Mouse (Mus musculus) heart, embryonic 10.5 days (tissue): ENCODE measurements at regions not wholly inside any gene's neighbourhood (a gene's known extent, or its start where the extent isn't known, plus 50 kb on each side); places are given as distances from the start of the nearest gene placed in this dataset.
A peak's percentile ranks its signal among the peaks of the same experiment; 100 is the strongest.
"Not testable (repeated sequence)": the region's sequence is repeated elsewhere in the genome, so short reads cannot be mapped to it uniquely, and the experiment has no call there.

Experiments used
- DNase-seq: peaks from one replicate; pipeline ENCODE4 v3.0.0-alpha.2; 2017; ENCODE audit warnings: low spot score
- H3K27ac ChIP-seq: fragments of 300-500 bp; sonication (generic); 2 replicates; pipeline ENCODE4 v1.5.1; 2016; ENCODE audit warnings: mild to moderate bottlenecking
- H3K27me3 ChIP-seq: fragments of 300-500 bp; sonication (generic); 2 replicates; pipeline ENCODE4 v1.6.1; 2016; ENCODE audit warnings: mild to moderate bottlenecking; ENCODE audit not compliant: poor library complexity, insufficient read depth, severe bottlenecking
- H3K36me3 ChIP-seq: fragments of 300-500 bp; sonication (generic); 2 replicates; pipeline ENCODE4 v1.6.1; 2016; ENCODE audit warnings: mild to moderate bottlenecking, moderate library complexity
- H3K4me1 ChIP-seq: fragments of 300-500 bp; sonication (generic); 2 replicates; pipeline ENCODE4 v1.6.1; 2016; ENCODE audit warnings: mild to moderate bottlenecking
- H3K4me3 ChIP-seq: fragments of 300-500 bp; sonication (generic); 2 replicates; pipeline ENCODE4 v1.5.1; 2016; ENCODE audit warnings: mild to moderate bottlenecking, moderate library complexity
- H3K9me3 ChIP-seq: fragments of 300-500 bp; sonication (generic); 2 replicates; pipeline ENCODE4 v1.6.1; 2016; ENCODE audit warnings: mild to moderate bottlenecking, moderate library complexity
- WGBS: fragments of 180-500 bp; shearing (Covaris S2); methylation state at CpG from one replicate; pipeline ENCODE4 v1.1.7; 2016; 5-methylcytosine and 5-hydroxymethylcytosine counted together

DNA sequence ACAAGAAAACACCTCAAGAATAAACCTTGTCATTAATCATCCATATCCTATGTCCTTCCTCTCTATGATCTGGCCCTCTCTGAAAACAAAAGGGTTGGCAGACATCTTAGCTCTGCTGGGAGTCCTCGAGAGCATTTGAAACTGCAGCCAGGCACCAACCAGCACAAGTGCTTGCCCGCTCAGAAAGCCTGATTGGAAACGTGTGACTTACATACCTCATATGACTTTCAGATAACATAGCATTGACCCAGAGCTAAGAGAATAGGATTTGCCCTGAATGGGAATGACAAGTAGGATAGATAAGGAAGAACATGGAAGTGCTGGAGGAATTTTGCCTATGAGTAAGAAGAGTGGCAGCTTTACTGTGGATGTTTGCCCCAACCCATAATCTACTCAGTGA lies 447.1 kb upstream of the Dab2 start:
- H3K27me3 ChIP-seq = no peaks in the 10 kb centered on the region
- 0 out of 2 replicates have a peak, but pooled peaks cover 4% of the 10 kb centered on the region for H3K4me1 ChIP-seq
- no peaks in the 10 kb centered on the region for H3K9me3 ChIP-seq
- no peak overlapping the region for H3K27ac ChIP-seq
- H3K36me3 ChIP-seq = no peaks in the 10 kb centered on the region
- 19% methylated on average over 3 of the region's 3 CpGs for WGBS
- no peak overlapping the region for H3K4me3 ChIP-seq
- no peak for DNase-seq

DNA sequence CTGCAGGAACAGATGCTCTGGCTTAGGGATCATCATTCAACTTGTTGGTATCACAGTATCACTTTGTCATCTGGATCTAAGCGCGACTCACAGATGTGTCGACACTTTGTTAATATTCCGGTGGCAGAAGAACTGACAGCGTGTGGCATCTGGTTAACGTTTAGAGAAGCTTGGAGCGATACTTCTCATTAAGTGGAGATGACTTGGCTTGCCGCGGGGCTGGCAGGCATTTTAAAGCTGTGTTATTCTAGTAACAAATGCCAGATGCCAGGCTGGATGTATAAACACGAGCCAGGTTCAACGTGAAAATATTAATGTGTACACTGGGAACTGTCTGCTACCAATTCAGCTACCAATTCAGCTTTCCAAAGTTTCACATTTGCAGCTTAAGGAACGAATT lies 430.3 kb upstream of the Dab2 start:
- no peaks in the 10 kb centered on the region for H3K36me3 ChIP-seq
- H3K4me1 ChIP-seq = peaks cover 7% of the 10 kb centered on the region; the same call in 1 of the 2 replicates
- H3K27me3 ChIP-seq = no peaks in the 10 kb centered on the region
- H3K27ac ChIP-seq = no peak overlapping the region
- DNase-seq = no peak
- H3K4me3 ChIP-seq = no peak overlapping the region; the same call in 1 of the 2 replicates
- 36% methylated on average over 12 of the region's 12 CpGs for WGBS
- H3K9me3 ChIP-seq = no peaks in the 10 kb centered on the region

DNA sequence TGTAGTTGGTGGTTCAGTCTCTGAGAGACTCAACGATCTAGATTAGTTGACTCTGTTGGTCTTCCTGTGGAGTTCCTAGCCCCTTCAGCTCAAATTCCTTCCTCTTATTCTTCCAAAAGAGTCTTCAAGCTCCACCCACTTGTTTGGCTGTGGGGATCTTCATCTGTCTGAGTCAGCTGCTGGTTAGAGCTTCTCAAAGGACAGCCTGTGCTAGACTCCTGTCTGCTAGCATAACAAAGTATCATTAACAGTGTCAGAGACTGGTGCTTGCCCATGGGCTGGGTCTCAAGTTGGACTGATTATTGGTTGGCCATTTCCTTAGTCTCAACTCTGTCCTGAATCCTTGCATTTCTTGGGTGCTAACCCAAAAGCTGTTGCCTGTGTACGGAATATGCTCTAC lies 429.7 kb upstream of the Dab2 start:
- H3K9me3 ChIP-seq = no peaks in the 10 kb centered on the region
- H3K27me3 ChIP-seq = no peaks in the 10 kb centered on the region
- H3K4me1 ChIP-seq = peaks cover 7% of the 10 kb centered on the region; the same call in 1 of the 2 replicates
- 60% methylated on average over 2 of the region's 2 CpGs for WGBS
- DNase-seq = no peak
- no peaks in the 10 kb centered on the region for H3K36me3 ChIP-seq
- H3K27ac ChIP-seq = no peak overlapping the region
- no peak overlapping the region for H3K4me3 ChIP-seq

DNA sequence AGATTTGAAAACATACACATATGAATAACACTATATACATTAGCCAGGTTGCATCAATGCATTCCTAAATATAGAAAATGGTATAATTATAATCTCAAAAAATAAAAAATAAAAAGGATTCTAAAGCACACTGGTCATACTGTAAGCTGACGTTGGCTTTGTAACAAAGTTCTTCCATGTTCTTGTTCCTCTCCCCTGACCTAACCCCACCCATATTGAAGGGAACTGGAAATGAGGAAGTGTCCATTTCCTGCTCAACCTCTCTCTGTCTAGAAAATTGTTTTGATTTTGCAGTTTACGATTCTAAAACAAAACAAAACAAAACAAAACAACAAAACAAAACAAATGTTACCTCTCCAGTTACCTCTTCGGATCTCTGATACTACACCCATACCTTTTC lies 427.5 kb upstream of the Dab2 start:
- no peak for DNase-seq
- Histone ChIP-seq H3K27ac (no peak overlapping the region), H3K9me3 (no peaks in the 10 kb centered on the region), H3K4me3 (no peak overlapping the region), H3K4me1 (peaks cover 7% of the 10 kb centered on the region; the same call in 1 of the 2 replicates), H3K27me3 (no peaks in the 10 kb centered on the region), H3K36me3 (no peaks in the 10 kb centered on the region)
- 73% methylated on average over 3 of the region's 3 CpGs for WGBS

DNA sequence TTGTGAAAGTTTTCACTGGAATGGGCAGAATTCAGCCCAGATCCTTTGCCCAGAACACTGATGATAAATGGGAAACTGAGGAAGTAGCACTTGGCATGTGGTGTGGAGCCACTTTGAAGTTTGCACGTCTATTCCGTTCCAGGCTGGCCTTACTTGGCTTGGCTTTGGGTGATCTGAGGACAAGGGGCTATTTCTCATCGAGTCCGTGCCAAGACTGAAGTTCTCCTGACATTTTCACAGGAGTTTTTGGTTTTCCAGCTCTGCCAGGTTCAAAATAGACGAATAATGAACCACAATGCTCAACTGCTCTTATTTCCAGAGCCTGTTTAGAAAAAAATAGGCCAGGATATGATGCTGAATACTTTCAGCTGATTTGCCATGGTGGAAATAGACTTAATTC lies 421.8 kb upstream of the Dab2 start:
- no peak overlapping the region for H3K27ac ChIP-seq
- H3K4me1 ChIP-seq = no peaks in the 10 kb centered on the region
- H3K27me3 ChIP-seq = no peaks in the 10 kb centered on the region
- 83% methylated on average over 5 of the region's 5 CpGs for WGBS
- no peak overlapping the region for H3K4me3 ChIP-seq
- DNase-seq = no peak
- no peaks in the 10 kb centered on the region for H3K36me3 ChIP-seq
- H3K9me3 ChIP-seq = no peaks in the 10 kb centered on the region

DNA sequence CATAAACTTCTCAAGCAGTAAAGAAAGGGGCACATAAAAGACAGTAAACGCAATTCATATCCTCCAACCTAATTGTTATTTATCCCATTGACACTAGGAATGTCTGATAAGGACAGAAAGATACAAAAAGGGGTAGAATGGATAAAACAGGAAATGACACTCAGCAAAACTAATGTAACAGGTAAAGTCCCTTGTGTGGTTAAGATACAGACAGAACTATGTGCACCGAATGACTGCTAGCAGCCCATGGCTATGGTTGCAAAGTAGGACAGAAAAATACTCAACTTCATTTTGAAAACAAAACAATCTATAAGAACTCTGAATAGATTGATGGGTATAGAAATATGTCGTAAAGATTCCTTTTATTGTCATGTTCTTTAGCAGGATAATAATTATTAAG lies 408.4 kb upstream of the Dab2 start:
- Histone ChIP-seq H3K9me3 (no peaks in the 10 kb centered on the region), H3K36me3 (no peaks in the 10 kb centered on the region), H3K4me1 (no peaks in the 10 kb centered on the region), H3K27ac (no peak overlapping the region), H3K4me3 (no peak overlapping the region), H3K27me3 (no peaks in the 10 kb centered on the region)
- DNase-seq = no peak
- 82% methylated on average over 3 of the region's 3 CpGs for WGBS

DNA sequence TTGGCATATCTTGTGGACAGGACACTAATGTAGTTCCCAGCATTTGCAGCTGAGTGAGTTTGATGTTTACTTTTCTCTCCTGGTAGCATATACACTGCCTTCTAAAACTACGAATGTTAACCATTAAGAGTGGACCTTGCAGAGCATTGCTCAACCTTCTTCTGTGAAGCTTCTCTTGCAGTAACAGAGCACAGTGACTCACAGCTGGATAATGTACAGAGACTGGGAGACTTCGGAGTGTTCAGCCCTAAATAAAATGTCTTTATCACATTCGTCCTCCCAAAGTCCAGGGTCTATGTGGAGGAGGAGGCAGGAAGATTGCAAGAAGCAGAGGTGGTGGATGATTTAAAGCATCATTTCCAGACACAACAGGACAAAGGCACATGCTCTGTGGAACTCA lies 407.6 kb upstream of the Dab2 start:
- 65% methylated on average over 3 of the region's 3 CpGs for WGBS

DNA sequence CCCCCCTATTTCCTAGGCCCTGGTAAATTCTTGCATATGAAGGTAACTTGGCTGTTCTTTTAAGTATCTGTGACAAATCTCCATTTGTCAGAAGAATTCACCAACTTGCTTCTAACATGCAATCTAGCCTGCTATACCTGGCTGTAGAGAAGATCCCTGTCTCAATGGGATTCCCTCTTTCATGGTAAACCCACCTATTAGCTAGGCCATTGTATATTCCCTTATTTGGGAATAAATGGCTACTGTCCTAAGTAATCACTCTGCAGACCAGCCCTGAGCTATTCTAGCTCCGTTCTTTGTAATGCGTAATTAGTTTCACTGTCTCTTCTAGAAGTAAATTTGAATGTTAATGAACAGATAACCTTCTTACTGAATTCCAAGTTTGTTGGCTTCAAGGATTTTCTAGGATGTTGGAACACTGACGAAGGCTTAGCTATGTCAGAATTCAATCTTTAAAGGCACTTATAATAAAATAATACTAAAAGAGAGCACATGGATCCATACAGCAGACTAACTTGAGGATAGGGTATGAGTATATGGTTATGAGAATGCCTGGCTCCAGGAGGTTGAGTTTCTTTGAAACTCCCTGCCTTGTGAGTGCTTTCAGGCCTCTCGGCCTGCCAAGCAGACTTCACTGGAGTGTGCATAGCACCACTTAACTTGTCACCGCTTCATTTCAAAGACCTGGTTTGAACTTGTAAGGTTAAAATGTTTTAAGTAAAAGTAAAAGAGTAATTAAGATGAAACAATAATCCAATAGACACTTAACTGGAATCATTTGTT lies 403.7 kb upstream of the Dab2 start:
- DNase-seq, H3K4me3 ChIP-seq, H3K27ac ChIP-seq, H3K27me3 ChIP-seq, H3K9me3 ChIP-seq, H3K4me1 ChIP-seq, H3K36me3 ChIP-seq: not testable (repeated sequence)
- 85% methylated on average over 5 of the region's 5 CpGs for WGBS

More for the DNA sequence above, 407.6 kb upstream of the Dab2 start:
- Histone ChIP-seq H3K36me3 (no peaks in the 10 kb centered on the region), H3K4me3 (no peak overlapping the region), H3K4me1 (no peaks in the 10 kb centered on the region), H3K27me3 (no peaks in the 10 kb centered on the region), H3K27ac (no peak overlapping the region), H3K9me3 (no peaks in the 10 kb centered on the region)
- no peak for DNase-seq

DNA sequence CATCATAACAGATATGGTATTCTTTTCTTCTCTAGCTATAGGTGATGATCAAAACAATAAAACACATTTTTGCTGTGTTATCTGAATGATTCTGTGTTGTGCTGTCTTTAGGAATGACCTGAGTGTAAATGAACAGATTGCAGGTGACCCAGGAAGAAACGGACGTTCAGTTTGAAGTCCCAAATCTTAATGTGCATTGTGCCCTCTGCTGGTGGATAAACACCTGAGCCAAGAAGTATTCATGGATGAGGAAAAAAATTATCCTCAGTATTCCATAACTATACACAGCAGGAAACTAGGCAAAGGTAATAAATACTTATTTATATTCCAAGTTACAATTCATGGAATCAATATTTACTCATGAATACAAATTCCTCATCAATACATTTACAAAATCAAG lies 384.3 kb upstream of the Dab2 start:
- no peaks in the 10 kb centered on the region for H3K4me1 ChIP-seq
- H3K4me3 ChIP-seq = no peak overlapping the region
- H3K27me3 ChIP-seq = no peaks in the 10 kb centered on the region
- no peak for DNase-seq
- H3K9me3 ChIP-seq = no peaks in the 10 kb centered on the region
- no peak overlapping the region for H3K27ac ChIP-seq
- WGBS = 14% methylated on average over 2 of the region's 2 CpGs
- no peaks in the 10 kb centered on the region for H3K36me3 ChIP-seq

DNA sequence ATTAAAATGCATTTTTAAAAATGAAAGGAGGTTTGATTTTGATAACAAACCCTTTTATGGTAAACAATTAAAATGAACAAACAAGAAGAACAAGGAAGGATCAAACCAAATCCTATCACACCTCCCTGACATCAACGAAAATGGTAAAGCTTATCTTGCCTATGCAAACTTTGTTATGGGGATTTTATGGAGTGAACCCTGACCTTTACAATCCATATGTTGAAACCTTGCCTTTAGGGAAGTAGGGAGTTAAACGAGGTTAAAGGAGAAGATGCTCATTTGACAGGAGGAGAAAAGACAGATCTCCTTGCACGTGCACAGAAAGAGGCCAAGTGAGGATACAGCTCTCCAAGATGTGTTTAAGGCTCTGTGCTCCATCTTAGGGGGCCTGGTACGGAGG lies 379.5 kb upstream of the Dab2 start:
- H3K4me1 ChIP-seq = no peaks in the 10 kb centered on the region
- no peaks in the 10 kb centered on the region for H3K9me3 ChIP-seq
- no peak overlapping the region for H3K4me3 ChIP-seq
- H3K27me3 ChIP-seq = no peaks in the 10 kb centered on the region
- DNase-seq = no peak
- H3K27ac ChIP-seq = no peak overlapping the region
- H3K36me3 ChIP-seq = no peaks in the 10 kb centered on the region
- 45% methylated on average over 4 of the region's 4 CpGs for WGBS

DNA sequence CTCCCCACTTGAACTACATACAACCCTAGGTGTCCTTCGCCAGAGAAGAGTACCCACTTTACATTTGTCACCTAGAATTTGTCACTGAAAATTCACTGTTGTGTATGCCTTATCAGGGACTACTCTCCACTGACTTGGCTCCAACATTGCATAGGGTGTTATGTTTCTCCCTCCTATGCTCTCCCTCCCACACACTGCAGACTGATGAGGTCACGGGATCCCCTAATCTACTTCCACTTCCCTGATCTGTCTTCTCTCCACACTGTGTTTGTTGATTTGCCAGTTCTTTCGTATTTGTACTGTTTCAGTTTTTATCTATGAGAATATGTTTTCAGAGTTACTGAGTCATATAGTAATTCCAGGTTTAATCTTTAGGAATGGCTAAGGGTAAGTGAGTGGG lies 371.8 kb upstream of the Dab2 start:
- WGBS = 29% methylated on average over 3 of the region's 3 CpGs
- H3K4me3 ChIP-seq = no peak overlapping the region
- no peaks in the 10 kb centered on the region for H3K27me3 ChIP-seq
- DNase-seq = no peak
- peak overlapping the region; percentile 12; the same call in 1 of the 2 replicates for H3K27ac ChIP-seq
- H3K36me3 ChIP-seq = no peaks in the 10 kb centered on the region
- no peaks in the 10 kb centered on the region for H3K9me3 ChIP-seq
- peaks cover 4% of the 10 kb centered on the region; the same call in 1 of the 2 replicates for H3K4me1 ChIP-seq

DNA sequence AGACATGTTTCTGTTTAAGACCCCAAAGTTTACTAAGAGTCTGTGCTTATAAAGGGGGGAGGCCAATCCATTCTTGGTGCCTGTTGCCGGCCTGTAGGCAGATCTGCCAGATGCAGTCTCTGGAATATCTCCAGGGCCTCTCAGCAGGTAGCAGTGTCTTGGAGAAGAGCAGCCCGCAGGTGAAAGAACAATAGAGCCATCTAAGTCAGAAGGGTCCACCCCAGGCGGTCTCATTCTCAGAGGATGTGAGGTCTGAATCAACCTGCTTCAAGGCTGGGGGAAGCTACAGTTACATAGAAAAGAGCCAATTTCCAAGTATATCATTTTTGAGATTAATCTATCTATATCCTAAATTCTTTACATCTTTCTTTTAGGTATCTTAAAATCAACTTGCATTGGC lies 366.0 kb upstream of the Dab2 start:
- DNase-seq = no peak
- Histone ChIP-seq H3K36me3 (no peaks in the 10 kb centered on the region), H3K27me3 (no peaks in the 10 kb centered on the region), H3K4me3 (no peak overlapping the region), H3K9me3 (no peaks in the 10 kb centered on the region), H3K4me1 (no peaks in the 10 kb centered on the region), H3K27ac (no peak overlapping the region)
- WGBS = 47% methylated on average over 3 of the region's 3 CpGs

DNA sequence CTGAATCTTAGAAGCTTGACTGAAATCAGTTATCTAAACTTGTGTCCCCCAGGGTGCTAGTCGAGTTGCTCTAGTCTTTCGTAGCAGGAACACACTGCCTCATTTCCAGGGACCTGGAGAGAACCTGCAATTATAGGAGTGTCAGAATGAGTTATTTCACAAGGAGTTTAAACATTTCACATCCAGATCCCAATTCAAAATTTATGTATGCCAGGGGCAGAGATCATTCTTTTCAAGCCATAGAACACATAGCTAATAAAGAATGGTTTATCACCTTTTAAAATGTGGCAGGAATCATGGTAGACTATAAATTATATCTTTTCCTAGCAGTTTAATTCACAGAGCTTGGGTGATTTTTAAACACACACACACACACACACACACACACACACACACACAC lies 358.6 kb upstream of the Dab2 start:
- DNase-seq = no peak
- no peaks in the 10 kb centered on the region for H3K9me3 ChIP-seq
- H3K27ac ChIP-seq = no peak overlapping the region
- WGBS = 52% methylated on average over 2 of the region's 2 CpGs
- no peak overlapping the region for H3K4me3 ChIP-seq
- H3K27me3 ChIP-seq = no peaks in the 10 kb centered on the region
- no peaks in the 10 kb centered on the region for H3K36me3 ChIP-seq
- no peaks in the 10 kb centered on the region for H3K4me1 ChIP-seq

DNA sequence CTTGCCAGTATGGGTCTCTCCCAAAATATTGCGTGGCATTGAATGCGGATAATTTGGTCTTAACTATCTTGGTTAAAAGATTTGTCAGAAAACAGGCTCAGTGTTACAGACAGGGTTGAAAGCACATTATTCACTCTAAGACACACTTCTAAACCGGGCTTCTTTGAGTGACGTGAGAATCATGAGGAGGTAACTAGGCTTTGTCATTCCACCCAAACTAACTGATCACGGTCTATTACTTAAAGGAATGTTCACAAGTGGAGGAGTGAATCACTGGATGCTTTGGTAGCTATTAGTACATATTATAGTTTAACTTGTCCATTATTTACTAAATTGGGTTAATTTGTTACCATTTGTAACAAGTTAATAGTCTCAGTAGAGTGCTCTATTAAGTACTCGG lies 352.9 kb upstream of the Dab2 start:
- WGBS = 86% methylated on average over 6 of the region's 6 CpGs
- no peaks in the 10 kb centered on the region for H3K36me3 ChIP-seq

More for the DNA sequence above, 352.9 kb upstream of the Dab2 start:
- Histone ChIP-seq H3K4me3 (no peak overlapping the region), H3K27ac (no peak overlapping the region), H3K4me1 (no peaks in the 10 kb centered on the region), H3K27me3 (no peaks in the 10 kb centered on the region), H3K9me3 (no peaks in the 10 kb centered on the region)
- DNase-seq = no peak
